Mouse (Mus musculus) left cerebral cortex, postnatal 4 days (tissue): ENCODE results near the gene Cd300ld4. TPM values are rescaled to one million over a fixed set of nuclear protein-coding genes. Genes with fewer than 3 reads are reported as not detected.
"Not testable (repeated sequence)": the region's sequence is repeated elsewhere in the genome, so short reads cannot be mapped to it uniquely, and the experiment has no call there.

ENCODE experiments used
- DNase-seq: peaks from one replicate; pipeline ENCODE4 v3.0.0-alpha.2; 2022
- intact Hi-C: fragments of 180-260 bp; cut with DNase I; formaldehyde crosslinking; loops from one replicate; pipeline ENCODE4 v1.15.1; 2025
- total RNA-seq, 2 experiments: library from RNA; stranded (reverse); gene quantifications; 2 replicates each; pipeline ENCODE4 v1.2.3; 2021

Cd300ld4 gene
- total RNA-seq = 1 to 10 TPM in 1 of 2 experiments, not detected in 1; 1.0 TPM

DNA sequence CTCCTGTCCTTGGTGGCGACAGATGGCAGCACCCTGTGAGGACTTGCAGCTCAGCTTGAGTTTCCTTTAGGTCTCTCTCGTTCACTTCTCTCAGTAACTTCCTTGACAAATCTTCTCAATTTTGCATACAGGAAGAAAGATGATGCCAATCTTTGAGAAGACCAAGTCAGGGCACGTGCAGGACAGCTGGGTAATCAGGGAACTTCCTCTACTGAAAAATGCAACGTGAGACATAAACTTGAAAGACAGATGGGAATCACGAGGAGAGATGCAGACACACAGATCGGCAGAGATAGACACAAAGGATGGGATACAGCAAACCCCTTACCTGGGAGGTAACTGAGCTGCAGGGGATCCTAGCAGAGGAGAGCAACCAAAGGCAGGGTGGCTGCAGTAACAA is at the start of gene Cd300ld4:
Gene Cd300ld4, minus strand, starts transcription at position 101 of the 400 bp plus-strand sequence.
- DNase-seq, intact Hi-C loops: not testable (repeated sequence)

DNA sequence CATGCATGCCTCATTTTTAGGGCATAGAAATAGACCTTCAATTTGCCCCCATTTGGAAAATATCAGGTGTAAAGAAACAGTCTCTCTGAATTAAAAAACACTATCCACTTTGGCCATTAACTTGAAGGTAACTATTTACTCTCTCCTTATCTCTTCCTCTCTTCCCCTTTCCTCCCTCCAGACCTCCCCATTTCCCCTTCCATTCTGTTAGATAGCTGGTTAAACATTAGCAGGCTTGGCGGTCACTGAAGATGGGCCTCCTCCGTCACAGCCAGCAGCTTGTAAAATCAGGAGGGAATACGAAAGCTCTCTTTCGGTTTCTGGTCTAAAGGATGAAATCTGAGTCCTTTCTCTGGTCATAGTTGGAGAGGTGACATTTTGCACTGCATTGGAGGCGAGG is 49.0 kb upstream of the Cd300ld4 start:
- intact Hi-C loops = no loop called here
- no peak for DNase-seq

DNA sequence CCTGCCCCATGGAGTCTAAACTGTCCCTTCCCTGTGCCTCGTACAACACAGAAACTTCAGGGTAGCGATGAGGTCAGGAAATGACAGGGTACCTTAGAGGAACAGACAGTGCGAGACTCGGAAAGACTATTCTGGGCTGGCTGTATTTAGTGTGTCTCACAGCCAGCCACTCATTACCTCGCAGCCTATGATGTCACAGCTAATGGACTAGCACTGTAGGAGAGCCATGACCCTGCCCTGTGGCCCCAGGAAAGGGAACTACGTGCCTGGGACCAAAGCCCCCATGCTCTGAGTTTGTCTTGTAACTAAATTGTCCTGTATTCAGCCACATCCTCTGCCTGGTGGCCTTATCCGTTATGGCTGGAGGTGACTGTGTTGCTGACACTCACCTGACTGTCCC is 48.6 kb upstream of the Cd300ld4 start:
- no peak for DNase-seq
- intact Hi-C loops = no loop called here

DNA sequence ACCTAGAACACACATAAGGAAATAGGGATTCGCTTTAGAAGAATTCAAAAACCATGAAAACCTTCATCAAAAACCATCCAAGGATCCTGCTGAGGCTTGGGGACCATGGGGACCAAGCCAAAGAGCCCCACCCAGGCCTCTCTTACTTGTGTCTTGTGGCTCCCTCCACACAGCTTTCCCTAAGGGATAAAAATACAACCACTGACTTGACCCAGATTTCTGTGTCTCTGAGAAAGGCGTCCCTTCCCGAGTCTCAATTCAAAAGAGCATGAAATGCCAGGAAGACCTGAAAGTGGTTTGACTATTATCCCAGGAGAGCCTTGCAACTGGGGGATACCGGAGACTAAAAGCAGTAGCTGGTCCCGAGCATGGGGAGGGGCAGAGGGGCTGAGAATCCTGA is 46.2 kb upstream of the Cd300ld4 start:
- intact Hi-C loops = no loop called here
- DNase-seq = no peak

DNA sequence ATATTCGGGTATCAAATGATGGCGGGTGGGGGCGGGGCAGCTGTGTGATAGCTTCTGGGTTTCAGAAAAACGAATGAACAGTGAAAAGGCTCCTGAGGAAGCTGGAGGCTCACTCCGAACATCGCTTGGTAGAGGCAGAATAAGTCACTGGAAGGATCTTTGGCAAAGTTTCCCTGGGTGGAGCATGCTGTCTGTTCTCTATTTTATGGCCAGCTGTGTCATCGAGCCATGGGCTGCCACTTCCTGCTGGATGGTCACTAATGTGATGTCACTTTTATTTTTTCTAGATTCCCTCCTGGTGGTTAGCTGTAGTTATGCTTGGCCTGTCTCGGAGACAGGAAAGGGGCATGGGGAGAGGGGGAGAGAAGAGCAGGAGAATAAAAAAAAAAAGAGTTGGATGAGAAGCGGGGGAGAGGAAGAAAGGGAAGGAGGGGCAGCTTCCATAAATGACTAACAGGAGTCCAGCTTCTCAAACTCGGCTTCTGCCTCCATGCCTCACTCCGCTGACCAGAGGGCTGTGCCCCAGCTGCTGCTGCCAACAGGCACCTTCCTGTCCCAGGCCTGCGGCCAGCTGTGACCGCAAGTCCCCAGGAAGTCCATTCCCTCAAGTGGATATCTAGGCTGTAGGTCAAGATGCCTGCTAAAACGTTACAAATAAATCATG is 45.0 kb upstream of the Cd300ld4 start:
- intact Hi-C loops = no loop called here
- peak; percentile 45 for DNase-seq

DNA sequence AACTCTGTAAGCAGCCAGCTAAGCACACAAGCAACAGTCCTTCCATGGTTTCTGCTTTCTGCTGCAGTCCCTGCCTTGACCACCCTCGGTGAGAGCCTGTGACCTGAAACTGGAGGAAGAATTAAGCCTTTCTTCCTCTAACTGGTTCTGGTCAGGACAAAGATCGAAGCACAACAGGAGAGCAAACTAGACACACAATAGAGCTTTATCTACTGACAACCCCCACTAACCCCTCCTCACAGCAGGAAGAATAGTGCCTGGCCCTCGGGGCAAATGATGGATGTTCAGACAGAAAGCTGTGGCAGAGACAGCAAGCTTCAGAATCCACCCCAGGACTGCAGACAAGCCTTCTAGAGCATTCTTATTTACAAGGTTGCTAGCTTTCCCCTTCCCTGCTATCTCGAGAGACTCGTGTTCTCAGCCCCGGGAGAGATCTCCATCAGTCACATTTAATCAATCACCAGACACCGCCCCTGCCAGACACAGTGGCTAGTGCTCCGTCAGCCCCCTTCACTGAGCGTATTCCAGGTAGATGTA is 44.3 kb upstream of the Cd300ld4 start:
- intact Hi-C loops = no loop called here
- DNase-seq = no peak

DNA sequence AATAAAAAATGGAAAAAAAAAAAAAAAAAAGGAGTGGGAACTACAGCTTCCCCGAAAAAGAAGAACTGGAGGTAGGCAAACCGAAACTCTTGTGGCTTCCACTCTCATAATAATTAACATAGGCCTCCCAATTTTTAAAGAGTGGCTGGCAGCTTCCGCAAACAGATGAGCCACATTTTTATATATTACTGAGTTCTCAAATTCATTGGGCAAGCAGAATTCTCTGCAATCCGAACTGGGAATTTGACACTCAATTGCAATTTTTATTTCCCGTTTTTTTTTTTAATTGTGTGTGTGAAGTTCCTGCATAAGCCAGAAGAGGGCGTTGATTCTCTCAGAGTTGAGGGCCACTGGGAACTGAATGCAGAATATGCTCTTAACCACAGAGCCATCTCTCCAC is 40.0 kb upstream of the Cd300ld4 start:
- intact Hi-C loops = no loop called here
- no peak for DNase-seq

DNA sequence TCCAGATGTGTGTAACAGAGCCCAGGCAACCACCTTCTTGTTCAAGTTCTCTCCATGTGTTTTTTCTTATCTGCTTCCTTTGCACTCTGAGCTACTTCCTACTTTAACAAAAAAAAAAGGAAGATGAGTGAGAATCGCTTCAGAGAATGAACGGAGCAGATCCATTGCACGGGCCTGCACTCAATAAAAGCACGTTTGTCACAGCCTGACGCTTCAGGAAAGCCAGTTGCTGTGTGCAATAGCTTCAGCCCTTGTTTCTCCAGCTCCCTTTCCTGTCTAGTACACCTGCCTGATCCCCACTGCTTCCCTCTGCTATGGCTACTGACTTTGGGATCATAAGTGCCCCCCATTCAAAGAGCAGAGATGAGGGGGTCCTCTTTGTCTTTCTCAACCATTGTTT is 35.3 kb upstream of the Cd300ld4 start, which contains the start of gene Cd300e:
Gene Cd300e, minus strand, starts transcription at position 101 of the 400 bp plus-strand sequence.
- intact Hi-C loops = no loop called here
- DNase-seq = no peak

DNA sequence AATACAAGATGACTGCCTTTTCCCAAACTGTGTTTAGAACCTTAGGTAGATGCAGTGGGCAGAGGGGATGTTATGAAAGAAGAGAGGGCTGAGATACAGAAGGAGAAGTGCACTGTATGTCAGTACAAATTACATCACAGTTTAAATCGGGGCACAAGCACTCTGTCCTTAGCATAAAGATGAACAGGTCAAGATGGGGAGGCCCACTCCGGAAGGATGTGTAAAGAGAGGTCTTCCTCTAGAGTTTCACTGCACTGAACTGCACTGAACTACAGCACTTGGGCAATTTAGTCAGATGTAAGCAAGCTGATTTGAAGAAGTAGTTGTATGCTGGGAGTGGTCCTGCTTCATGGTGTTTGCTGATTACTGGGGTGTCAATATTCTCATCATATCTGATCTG is 33.0 kb upstream of the Cd300ld4 start:
- DNase-seq = no peak
- intact Hi-C loops = no loop called here

DNA sequence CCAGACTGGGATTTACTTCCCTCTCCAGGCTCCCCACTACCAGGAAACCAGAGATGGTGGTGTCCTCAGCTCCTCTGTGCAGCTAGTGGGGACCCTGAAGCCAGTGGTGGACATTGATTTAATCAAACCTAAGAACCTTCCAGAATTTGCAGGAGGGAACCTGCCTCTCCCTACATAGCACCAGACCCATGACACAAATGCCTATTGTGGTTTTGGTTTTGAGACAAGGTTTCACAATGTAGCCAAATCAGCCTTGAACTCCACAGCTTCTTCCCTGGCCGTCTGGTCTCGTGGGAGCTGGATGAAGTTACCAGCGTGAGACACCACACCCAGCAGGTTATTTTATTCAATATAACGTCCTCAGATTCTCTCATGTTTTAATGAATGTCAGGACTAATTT is 31.9 kb upstream of the Cd300ld4 start:
- intact Hi-C loops = no loop called here
- DNase-seq = no peak

DNA sequence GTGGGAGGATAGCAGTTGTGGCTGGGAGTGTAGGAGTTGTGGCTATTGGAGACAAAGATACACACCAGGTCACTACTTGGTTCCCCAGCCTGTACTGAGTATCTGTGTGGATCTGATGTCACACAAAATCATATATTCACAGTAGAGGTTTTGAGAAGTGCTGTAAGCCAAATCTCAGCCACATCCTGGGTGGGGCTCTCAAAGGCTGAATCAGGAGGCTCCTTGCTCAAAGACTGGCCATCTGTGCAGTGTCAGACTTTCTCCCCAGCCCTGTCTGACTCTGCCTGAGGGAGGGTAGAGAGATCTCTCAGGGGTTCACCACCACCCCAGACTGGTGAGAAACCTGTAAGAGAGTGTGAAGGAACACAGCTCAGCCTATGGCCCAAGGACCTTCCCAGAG is 27.7 kb upstream of the Cd300ld4 start:
- no peak for DNase-seq
- intact Hi-C loops = no loop called here

DNA sequence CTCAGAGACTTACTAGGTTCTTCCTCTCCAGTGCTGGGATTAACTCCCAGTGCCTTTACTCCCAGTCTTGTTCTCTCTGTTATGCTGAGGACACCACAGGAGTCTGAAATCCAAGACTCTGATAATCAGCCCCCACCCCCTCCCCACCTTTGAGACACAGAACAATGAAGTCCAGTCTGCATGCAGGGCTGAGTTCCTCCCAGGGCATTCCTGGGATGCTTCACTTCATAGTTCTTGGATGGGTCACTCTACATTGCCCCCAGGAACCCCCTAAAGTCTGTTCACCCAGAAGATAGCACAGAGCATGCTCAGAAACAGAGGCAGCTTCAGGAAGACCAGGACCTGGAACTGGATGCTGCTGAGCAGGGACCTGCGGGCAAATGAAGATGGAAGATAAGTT is 26.2 kb upstream of the Cd300ld4 start:
- no peak for DNase-seq
- intact Hi-C loops = no loop called here

DNA sequence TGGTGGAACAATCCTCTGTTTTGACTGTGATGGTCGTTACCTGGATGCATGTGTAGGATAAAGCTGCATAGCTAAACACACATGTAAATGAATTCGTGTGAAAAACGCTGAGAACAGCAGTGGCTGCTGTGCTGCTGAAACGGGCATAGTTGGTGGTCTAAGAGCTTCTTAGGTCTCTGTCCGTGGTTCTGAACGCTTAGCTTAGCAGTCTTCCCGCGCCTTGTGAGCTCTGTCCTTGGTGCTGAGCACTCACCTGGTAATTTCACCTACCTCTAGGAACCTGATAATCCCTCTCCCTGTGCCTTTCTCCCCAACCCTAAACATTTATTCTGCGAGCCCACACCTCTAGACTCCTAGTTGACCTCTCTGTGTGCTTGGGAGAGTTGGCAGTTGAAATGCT is 25.4 kb upstream of the Cd300ld4 start:
- no peak for DNase-seq
- intact Hi-C loops = no loop called here

DNA sequence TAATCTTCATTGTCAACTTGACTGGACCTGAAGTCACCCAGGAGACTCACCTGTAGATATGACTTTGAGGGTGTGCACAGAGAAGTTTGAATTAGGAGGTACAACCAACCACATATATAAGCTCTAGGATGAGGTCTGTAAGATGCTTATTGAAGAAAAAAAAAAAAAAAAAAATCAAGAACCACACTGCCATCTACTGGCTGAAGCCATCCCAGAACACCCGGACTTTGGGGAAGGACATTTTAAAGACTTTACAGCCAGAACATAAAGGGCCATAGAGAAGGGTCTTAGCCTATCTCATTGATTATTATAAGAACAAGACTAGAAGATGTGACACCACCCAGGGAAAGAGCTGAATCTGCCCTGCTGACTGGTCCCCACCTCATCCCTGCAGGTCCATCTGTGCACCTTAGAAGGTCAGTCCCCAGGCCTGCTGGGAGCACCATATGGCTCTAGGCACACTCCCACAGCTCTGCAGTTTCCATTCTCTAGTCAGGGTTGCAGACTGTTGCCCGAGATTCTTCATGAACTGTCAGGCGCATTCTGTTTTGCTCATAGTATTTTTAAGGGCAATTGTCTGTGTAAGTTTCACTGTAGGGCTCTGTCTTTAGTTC is 22.6 kb upstream of the Cd300ld4 start:
- intact Hi-C loops = no loop called here

DNA sequence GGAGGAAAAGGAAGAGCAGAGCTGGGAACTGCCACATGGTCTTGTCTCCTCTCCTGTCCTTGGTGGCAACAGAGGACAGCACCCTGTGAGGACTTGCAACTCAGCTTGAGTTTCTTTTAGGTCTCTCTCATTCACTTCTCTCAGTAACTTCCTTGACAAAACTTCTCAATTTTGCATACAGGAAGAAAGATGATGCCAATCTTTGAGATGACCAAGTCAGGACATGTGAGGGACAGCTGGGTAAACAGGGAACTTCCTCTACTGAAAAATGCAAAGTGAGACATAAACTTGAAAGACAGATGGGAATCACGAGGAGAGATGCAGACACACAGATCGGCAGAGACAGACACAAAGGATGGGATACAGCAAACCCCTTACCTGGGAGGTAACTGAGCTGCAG is 21.4 kb upstream of the Cd300ld4 start, which contains the start of gene Cd300ld3:
Gene Cd300ld3, minus strand, starts transcription at position 151 of the 400 bp plus-strand sequence.
- intact Hi-C loops = no loop called here
- DNase-seq = no peak

More for the DNA sequence above, 22.6 kb upstream of the Cd300ld4 start:
- peak; percentile 68 for DNase-seq

DNA sequence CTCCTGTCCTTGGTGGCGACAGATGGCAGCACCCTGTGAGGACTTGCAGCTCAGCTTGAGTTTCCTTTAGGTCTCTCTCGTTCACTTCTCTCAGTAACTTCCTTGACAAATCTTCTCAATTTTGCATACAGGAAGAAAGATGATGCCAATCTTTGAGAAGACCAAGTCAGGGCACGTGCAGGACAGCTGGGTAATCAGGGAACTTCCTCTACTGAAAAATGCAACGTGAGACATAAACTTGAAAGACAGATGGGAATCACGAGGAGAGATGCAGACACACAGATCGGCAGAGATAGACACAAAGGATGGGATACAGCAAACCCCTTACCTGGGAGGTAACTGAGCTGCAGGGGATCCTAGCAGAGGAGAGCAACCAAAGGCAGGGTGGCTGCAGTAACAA is 10.9 kb upstream of the Cd300ld4 start, which contains the start of gene Cd300ld5:
Gene Cd300ld5, minus strand, starts transcription at position 101 of the 400 bp plus-strand sequence.
- DNase-seq, intact Hi-C loops: not testable (repeated sequence)

DNA sequence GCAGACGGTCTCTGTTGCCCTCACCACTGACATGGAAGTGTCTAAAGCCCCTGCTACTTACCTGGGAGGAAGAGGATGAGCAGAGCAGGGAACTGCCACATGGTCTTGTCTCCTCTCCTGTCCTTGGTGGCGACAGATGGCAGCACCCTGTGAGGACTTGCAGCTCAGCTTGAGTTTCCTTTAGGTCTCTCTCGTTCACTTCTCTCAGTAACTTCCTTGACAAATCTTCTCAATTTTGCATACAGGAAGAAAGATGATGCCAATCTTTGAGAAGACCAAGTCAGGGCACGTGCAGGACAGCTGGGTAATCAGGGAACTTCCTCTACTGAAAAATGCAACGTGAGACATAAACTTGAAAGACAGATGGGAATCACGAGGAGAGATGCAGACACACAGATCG is 10.7 kb downstream of the Cd300ld4 start, which contains the start of gene Cd300ld2:
Gene Cd300ld2, minus strand, starts transcription at position 101 of the 400 bp plus-strand sequence.
- intact Hi-C loops = not testable (repeated sequence)

DNA sequence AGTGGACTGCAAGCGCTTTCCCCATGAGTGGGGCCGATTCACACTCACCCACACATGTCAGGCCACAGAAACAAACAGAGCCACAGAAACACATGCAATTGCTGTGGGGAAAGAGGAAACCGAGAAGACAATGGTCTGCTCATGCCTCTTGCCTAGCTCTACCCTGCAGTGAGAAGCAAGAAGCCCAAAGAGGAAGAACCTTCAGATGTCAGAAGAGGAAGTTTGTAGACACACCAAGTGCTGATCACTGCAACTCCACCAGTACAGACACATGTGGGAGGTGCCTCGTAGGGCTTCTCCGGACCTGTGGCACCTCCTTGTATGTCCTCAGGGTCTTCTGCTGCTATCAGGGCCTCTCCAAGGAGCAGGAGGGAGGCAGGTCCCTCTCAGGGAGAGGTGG is 22.7 kb downstream of the Cd300ld4 start:
- no peak for DNase-seq
- intact Hi-C loops = no loop called here

More for the DNA sequence above, 10.7 kb downstream of the Cd300ld4 start, which contains the start of gene Cd300ld2:
- DNase-seq = not testable (repeated sequence)

DNA sequence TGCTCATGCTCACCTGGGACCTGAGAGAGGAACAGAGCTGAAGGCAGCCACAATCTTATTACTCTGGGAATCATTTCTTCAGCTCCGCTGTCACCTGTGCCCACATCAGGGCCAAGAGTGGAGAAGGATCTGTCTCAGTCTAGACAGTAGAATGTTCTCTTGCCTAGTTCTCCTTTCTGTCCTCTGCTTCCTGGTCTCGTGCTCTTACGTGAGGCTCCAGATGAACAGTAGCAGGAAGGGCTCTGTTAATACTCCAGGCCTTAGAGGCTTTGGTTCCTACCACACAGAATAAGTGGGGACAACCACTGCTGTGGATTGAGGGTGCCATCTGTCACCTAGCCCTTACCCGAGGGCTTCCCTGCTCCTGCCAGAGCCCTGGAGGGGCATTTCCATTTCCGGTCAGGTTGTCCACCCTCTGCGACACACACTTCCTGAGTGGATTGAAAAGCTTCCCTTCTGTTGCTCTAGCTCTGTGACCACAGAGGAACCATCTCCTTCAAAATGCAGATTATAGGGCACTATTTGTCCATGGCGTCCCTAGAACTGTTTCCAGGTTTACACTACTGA is 25.3 kb downstream of the Cd300ld4 start, which contains the start of gene Cd300c2:
Gene Cd300c2, minus strand, starts transcription at position 407 of the 567 bp plus-strand sequence.
- no peak for DNase-seq
- intact Hi-C loops = no loop called here

DNA sequence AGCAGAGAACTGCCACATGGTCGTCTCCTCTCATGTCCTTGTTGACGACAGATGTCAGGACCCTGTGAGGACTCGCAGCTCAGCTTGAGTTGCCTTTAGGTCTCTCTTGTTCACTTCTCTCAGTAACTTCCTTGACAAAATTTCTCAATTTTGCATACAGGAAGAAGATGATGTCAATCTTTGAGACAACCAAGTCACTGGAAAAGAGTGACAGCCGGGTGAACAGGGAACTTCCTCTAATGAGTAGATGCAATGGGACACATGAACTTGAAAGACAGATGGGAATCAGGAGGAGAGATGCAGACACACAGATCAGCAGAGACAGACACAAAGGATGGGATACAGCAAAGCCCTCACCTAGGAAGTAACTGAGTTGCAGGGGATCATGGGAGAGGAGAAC is 37.0 kb downstream of the Cd300ld4 start, which contains the start of gene Cd300ld:
Gene Cd300ld, minus strand, starts transcription at position 130 of the 400 bp plus-strand sequence.
- DNase-seq = no peak
- intact Hi-C loops = no loop called here

DNA sequence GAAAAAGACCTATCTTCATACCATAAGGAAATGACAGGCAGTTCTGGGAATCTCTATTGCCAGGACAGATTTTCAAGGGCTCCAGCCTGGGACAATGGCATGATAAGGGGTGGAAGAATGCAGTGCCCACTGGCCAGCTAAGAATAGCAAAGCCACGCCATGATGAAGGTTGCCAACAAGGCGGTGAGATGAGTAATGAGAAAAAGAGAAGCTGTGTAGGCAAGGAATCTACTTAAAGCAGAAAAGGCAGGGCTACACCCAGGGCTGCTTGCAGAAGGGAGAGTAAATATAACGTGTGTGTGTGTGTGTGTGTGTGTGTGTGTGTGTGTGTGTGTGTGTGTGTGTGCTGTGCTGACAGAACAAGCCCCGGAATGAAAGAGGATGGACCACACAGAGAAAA is 44.9 kb downstream of the Cd300ld4 start:
- intact Hi-C loops = no loop called here
- no peak for DNase-seq
